Mouse (Mus musculus) gastrocnemius, adult 8-10 months (tissue): ENCODE measurements around the gene AC109138.7. TPM values are rescaled to one million over a fixed set of nuclear protein-coding genes. Genes with fewer than 3 reads are reported as not detected.

Experiments used
- DNase-seq, 2 experiments: peaks; one replicate each; pipeline ENCODE4 v3.0.0; 2022; ENCODE audit warnings: low spot score in 2 of 2
- total RNA-seq, 4 experiments: library from RNA; stranded (reverse); gene quantifications; 2 replicates each; pipeline ENCODE4 v1.2.4; 2022

Gene AC109138.7
- total RNA-seq, 4 experiments from 2014 or later, result not detected

- DNase-seq, result no peak
Measured at GRCm38 (mm10) chr19:4192251-4192985, 21.7 kb upstream of the AC109138.7 start.

GRCm38 (mm10) chr19:4193129-4193528, 21.0 kb upstream of the AC109138.7 start:
- DNase-seq, result no peak

- no peak for DNase-seq
Measured at GRCm38 (mm10) chr19:4194021-4194724, 20.0 kb upstream of the AC109138.7 start.

GRCm38 (mm10) chr19:4194776-4195650, 19.1 kb upstream of the AC109138.7 start:
- DNase-seq, result no peak

GRCm38 (mm10) chr19:4196048-4196447, 18.1 kb upstream of the AC109138.7 start:
- no peak for DNase-seq

GRCm38 (mm10) chr19:4196548-4196947, 17.6 kb upstream of the AC109138.7 start:
- DNase-seq, result no peak

- no peak for DNase-seq
Measured at GRCm38 (mm10) chr19:4197180-4197579, 17.0 kb upstream of the AC109138.7 start.

- DNase-seq, result peak; percentile 95
Measured at GRCm38 (mm10) chr19:4201291-4201909, 12.8 kb upstream of the AC109138.7 start, which contains the start of gene Rad9a. TSS of gene Rad9a (minus strand) at chr19:4201662.

GRCm38 (mm10) chr19:4202149-4202548, 12.0 kb upstream of the AC109138.7 start:
- no peak for DNase-seq

- no peak for DNase-seq
Measured at GRCm38 (mm10) chr19:4203148-4203547, 11.0 kb upstream of the AC109138.7 start.

GRCm38 (mm10) chr19:4203604-4204326, 10.4 kb upstream of the AC109138.7 start:
- DNase-seq, result no peak

GRCm38 (mm10) chr19:4204889-4205288, 9.3 kb upstream of the AC109138.7 start:
- no peak for DNase-seq

GRCm38 (mm10) chr19:4206971-4207370, 7.2 kb upstream of the AC109138.7 start:
- DNase-seq, result peak; percentile 69

- no peak for DNase-seq
Measured at GRCm38 (mm10) chr19:4208563-4208962, 5.6 kb upstream of the AC109138.7 start.

GRCm38 (mm10) chr19:4211891-4212588, 2.1 kb upstream of the AC109138.7 start:
- DNase-seq, result no peak

- DNase-seq, result no peak
Measured at GRCm38 (mm10) chr19:4213524-4213974, 608 bp upstream of the AC109138.7 start.

- no peak for DNase-seq
Measured at GRCm38 (mm10) chr19:4214771-4215450, 754 bp downstream of the AC109138.7 start.

GRCm38 (mm10) chr19:4215451-4215840, 1.3 kb downstream of the AC109138.7 start:
- DNase-seq, result no peak

- DNase-seq, result no peak
Measured at GRCm38 (mm10) chr19:4216041-4216685, 2.0 kb downstream of the AC109138.7 start.
